Mouse (Mus musculus) intestine, postnatal 0 days (tissue): ENCODE measurements at regions not wholly inside any gene's neighbourhood (a gene's known extent, or its start where the extent isn't known, plus 50 kb on each side); places are given as distances from the start of the nearest gene placed in this dataset.

Experiments used
- ATAC-seq: fragments of 200-750 bp; cut with Nextera tagmentation; 2 replicates; pipeline ENCODE4 v1.8.0; 2017; ENCODE audit warnings: mild to moderate bottlenecking, moderate TSS enrichment, moderate library complexity
- H3K27ac ChIP-seq: fragments of 300-500 bp; sonication (generic); 2 replicates; pipeline ENCODE4 v1.5.1; 2014; ENCODE audit warnings: mild to moderate bottlenecking, low read depth, low read length, moderate library complexity
- H3K27me3 ChIP-seq: fragments of 300-500 bp; sonication (generic); replicated peaks from 2 replicates; pipeline ENCODE4 v1.6.1; 2014; ENCODE audit warnings: low read length, mixed read lengths; ENCODE audit not compliant: control insufficient read depth, insufficient read depth
- H3K36me3 ChIP-seq: fragments of 300-500 bp; sonication (generic); 2 replicates; pipeline ENCODE4 v1.6.1; 2014; ENCODE audit warnings: mild to moderate bottlenecking, moderate library complexity; ENCODE audit not compliant: control insufficient read depth, insufficient read depth
- H3K4me1 ChIP-seq: fragments of 300-500 bp; sonication (generic); replicated peaks from 2 replicates; pipeline ENCODE4 v1.6.1; 2014; ENCODE audit warnings: antibody characterized with exemption, low read length, mixed read lengths; ENCODE audit not compliant: control insufficient read depth, insufficient read depth
- H3K4me2 ChIP-seq: fragments of 300-500 bp; sonication (generic); replicated peaks from 2 replicates; pipeline ENCODE4 v1.6.1; 2014; ENCODE audit warnings: low read depth, mild to moderate bottlenecking, moderate library complexity
- H3K4me3 ChIP-seq: fragments of 300-500 bp; sonication (generic); 2 replicates; pipeline ENCODE4 v1.5.1; 2014; ENCODE audit warnings: low read depth, low read length
- H3K9ac ChIP-seq: fragments of 300-500 bp; sonication (generic); 2 replicates; pipeline ENCODE4 v1.6.1; 2014; ENCODE audit warnings: mild to moderate bottlenecking, low read depth, low read length
- H3K9me3 ChIP-seq: fragments of 300-500 bp; sonication (generic); 2 replicates; pipeline ENCODE4 v1.6.1; 2016; ENCODE audit warnings: mixed run types; ENCODE audit not compliant: control insufficient read depth
- CTCF ChIP-seq: sonication (generic); IDR thresholded peaks from 2 replicates; pipeline ENCODE4 v1.5.1; 2016; ENCODE audit warnings: low read depth, mild to moderate bottlenecking, control low read depth, antibody characterized with exemption, moderate library complexity
- WGBS: fragments of 180-500 bp; shearing (Covaris S2); extraction: QIAGEN DNeasy Blood & Tissue Kit; methylation state at CpG from one replicate; pipeline ENCODE4 v1.1.7; 2014; 5-methylcytosine and 5-hydroxymethylcytosine counted together

DNA sequence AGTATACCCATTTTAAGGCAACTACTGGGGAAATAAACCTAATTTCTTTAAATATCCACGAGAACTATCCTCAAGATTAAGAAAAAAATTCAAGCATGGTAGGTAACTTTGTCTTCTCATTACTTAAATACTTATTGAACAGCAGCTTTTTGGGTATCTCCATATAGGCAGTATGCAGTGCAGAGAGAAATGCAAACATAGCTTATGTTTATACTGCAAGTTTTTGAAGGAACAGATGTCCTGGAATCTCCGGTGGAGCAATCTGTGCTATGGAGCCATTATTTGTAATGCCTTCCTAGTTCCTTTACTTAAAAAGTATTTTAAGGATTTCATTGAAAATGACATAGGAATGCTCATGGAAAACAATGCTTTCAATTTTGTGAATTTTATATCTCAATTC is 91.7 kb upstream of the Adgrb3 start:
- Histone ChIP-seq H3K9me3 (no peaks in the 10 kb centered on the region), H3K27me3 (no peaks in the 10 kb centered on the region), H3K27ac (no peak overlapping the region), H3K9ac (no peak overlapping the region), H3K4me2 (no peak overlapping the region), H3K4me3 (no peak overlapping the region), H3K4me1 (no peaks in the 10 kb centered on the region), H3K36me3 (no peaks in the 10 kb centered on the region)
- no peak for ATAC-seq
- TF ChIP-seq CTCF, result no peak
- WGBS, result 73% methylated on average over 2 of the region's 2 CpGs

DNA sequence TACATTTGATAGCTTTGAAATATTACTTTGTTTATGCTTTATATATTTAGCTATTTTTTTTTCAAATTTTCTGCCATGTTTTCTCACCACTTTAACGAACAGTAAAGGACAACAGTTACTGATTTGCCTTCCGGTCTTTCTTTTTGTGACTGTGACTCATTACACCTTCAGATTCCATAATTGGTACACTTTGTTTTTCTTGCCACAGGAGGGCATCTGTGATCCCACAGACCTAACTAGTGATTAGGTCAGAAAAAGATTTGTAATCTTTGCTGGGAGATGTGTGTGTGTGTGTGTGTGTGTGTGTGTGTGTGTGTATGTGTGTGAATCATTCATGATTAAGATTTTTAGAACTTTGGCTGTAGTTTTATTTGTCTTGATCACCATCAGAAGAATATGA is 64.7 kb upstream of the Adgrb3 start:
- no peak overlapping the region for H3K4me2 ChIP-seq
- no peak overlapping the region for H3K9ac ChIP-seq
- H3K27ac ChIP-seq, result no peak overlapping the region
- H3K9me3 ChIP-seq, result no peaks in the 10 kb centered on the region
- ATAC-seq, result no peak
- no peaks in the 10 kb centered on the region for H3K4me1 ChIP-seq
- H3K36me3 ChIP-seq, result no peaks in the 10 kb centered on the region
- H3K27me3 ChIP-seq, result no peaks in the 10 kb centered on the region
- H3K4me3 ChIP-seq, result no peak overlapping the region
- 88% methylated on average over 2 of the region's 2 CpGs for WGBS
- TF ChIP-seq CTCF, result no peak

DNA sequence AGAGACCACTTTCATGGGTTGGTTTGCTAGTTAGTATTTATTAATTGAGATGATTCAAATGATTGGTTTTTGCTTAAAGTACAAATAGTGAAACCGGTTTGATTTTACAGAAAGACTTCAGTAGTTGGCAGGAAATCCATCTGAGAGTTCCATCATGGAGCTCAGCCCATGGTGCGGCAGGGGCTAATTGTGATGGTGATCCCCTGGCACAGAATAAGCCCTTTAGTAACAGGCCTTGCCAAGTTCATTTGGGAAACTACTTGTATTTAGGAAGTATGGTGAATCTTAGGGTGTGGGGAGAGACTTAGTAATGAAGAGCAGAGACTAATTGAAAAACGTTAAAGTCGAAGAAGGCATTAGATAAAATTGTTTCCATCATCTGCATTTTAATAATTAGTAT is 63.5 kb upstream of the Adgrb3 start:
- no peak for TF ChIP-seq CTCF
- ATAC-seq, result no peak
- H3K9me3 ChIP-seq, result no peaks in the 10 kb centered on the region
- H3K27me3 ChIP-seq, result no peaks in the 10 kb centered on the region
- H3K4me1 ChIP-seq, result no peaks in the 10 kb centered on the region
- no peaks in the 10 kb centered on the region for H3K36me3 ChIP-seq
- H3K4me2 ChIP-seq, result no peak overlapping the region
- H3K27ac ChIP-seq, result no peak overlapping the region
- no peak overlapping the region for H3K4me3 ChIP-seq
- H3K9ac ChIP-seq, result no peak overlapping the region
- WGBS, result 85% methylated on average over 4 of the region's 4 CpGs

DNA sequence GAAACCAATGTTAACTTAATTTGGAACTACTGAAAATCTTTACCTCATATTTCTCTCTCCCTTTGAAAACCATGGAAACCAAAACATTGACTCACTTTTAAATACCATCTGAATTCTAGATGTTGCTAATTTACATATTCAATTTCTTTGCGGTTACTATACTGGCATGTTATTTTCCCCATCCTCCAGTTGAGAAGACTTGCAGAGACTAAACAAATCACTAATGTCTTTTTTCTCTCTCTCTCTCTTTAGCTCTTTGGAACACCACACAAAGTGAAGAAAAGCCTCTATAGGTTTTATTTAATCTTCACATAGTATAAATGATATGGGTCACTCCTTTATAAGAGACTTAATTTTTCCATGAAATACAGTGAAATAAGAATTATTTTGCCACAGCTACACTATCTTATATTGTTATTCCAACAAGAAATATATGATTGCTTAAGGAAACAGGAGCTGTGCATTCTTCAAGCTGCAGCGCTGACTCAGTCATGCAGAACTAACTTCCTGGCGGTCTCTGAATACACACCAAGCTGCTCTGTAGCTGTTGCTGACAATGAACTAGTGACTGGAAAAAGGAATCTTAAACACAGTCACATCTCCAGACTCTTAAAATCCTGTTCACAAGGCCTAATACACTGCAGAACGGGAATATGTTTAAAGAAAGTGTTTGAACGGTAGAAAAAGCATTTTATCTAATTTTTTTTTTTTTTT is 62.7 kb upstream of the Adgrb3 start:
- no peak for TF ChIP-seq CTCF
- H3K4me2 ChIP-seq, result no peak overlapping the region
- no peaks in the 10 kb centered on the region for H3K9me3 ChIP-seq
- no peaks in the 10 kb centered on the region for H3K4me1 ChIP-seq
- no peaks in the 10 kb centered on the region for H3K27me3 ChIP-seq
- WGBS, result 78% methylated on average over 5 of the region's 5 CpGs
- no peak for ATAC-seq
- no peak overlapping the region for H3K4me3 ChIP-seq
- no peaks in the 10 kb centered on the region for H3K36me3 ChIP-seq
- H3K9ac ChIP-seq, result no peak overlapping the region
- no peak overlapping the region for H3K27ac ChIP-seq

DNA sequence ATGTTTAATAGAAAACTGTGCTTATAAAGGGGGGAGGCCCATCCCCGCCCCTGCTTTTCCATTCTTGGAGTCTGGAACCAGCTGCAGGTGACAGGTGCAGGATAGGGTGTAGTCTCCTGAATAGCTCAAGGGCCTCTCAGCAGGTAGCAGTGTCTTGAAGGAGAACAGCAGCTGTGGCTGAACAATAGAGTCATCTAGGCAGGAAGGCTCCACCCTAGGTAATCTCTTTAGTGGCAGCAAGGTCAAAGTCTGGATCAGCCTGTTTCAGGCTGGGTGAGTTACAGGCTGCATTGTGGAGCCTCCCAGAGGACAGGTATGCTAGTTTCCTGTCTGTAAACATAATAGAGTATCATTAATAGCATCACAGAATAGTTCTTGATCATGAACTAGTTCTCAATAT is 58.5 kb upstream of the Adgrb3 start:
- ATAC-seq, result peak; percentile 67
- WGBS, result 55% methylated on average over 1 of the region's 1 CpGs
- no peaks in the 10 kb centered on the region for H3K4me1 ChIP-seq

DNA sequence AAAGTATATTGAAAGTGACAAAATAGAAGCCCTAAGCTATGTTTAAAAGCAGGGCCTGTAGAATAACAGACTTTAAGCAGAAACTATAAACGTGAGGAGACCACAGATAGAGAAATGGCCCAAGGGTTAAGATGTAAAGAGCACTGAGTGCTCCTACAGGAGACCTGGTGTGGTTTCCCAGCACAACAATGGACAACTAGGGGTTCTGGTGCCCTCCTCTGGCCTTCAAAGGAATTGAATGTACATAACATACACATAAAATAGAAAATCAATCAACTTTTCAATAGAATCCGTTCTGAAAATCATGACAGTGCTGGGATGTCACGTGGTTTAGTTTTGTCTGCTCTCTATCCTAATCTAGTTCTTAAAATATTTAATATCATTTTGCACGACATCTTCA is 55.5 kb upstream of the Adgrb3 start:
- H3K9ac ChIP-seq, result no peak overlapping the region
- H3K27me3 ChIP-seq, result no peaks in the 10 kb centered on the region
- H3K4me3 ChIP-seq, result no peak overlapping the region
- no peak overlapping the region for H3K27ac ChIP-seq
- TF ChIP-seq CTCF, result no peak
- no peaks in the 10 kb centered on the region for H3K4me1 ChIP-seq
- no peak overlapping the region for H3K4me2 ChIP-seq
- ATAC-seq, result no peak
- H3K36me3 ChIP-seq, result no peaks in the 10 kb centered on the region
- 58% methylated on average over 4 of the region's 4 CpGs for WGBS
- H3K9me3 ChIP-seq, result no peaks in the 10 kb centered on the region

More for the DNA sequence above, 58.5 kb upstream of the Adgrb3 start:
- Histone ChIP-seq H3K9ac (no peak overlapping the region), H3K4me2 (no peak overlapping the region), H3K36me3 (no peaks in the 10 kb centered on the region), H3K9me3 (no peaks in the 10 kb centered on the region), H3K4me3 (no peak overlapping the region), H3K27ac (no peak overlapping the region), H3K27me3 (no peaks in the 10 kb centered on the region)
- no peak for TF ChIP-seq CTCF
